Mouse (Mus musculus) kidney, embryonic 16.5 days (tissue): ENCODE results near the gene Ptar1. TPM values are rescaled to one million over a fixed set of nuclear protein-coding genes. Genes with fewer than 3 reads are reported as not detected.
A peak's percentile ranks its signal among the peaks of the same experiment; 100 is the strongest.

Experiments
- ATAC-seq: fragments of 200-750 bp; cut with Nextera tagmentation; 2 replicates; pipeline ENCODE4 v1.8.0; 2017; ENCODE audit warnings: moderate TSS enrichment; ENCODE audit not compliant: low FRiP score, low TSS enrichment
- H3K27ac ChIP-seq: fragments of 300-500 bp; sonication (generic); 2 replicates; pipeline ENCODE4 v1.5.1; 2014; ENCODE audit warnings: low read length
- H3K27me3 ChIP-seq: fragments of 300-500 bp; sonication (generic); 2 replicates; pipeline ENCODE4 v1.6.1; 2014; ENCODE audit warnings: low read length, control low read depth, mixed read lengths; ENCODE audit not compliant: insufficient read depth
- H3K36me3 ChIP-seq: fragments of 300-500 bp; sonication (generic); 2 replicates; pipeline ENCODE4 v1.6.1; 2014; ENCODE audit warnings: low read length, control low read depth, mixed read lengths; ENCODE audit not compliant: insufficient read depth
- H3K4me1 ChIP-seq: fragments of 300-500 bp; sonication (generic); 2 replicates; pipeline ENCODE4 v1.6.1; 2014; ENCODE audit warnings: low read length, control low read depth, mixed read lengths; ENCODE audit not compliant: insufficient read depth
- H3K4me2 ChIP-seq: fragments of 300-500 bp; sonication (generic); replicated peaks from 2 replicates; pipeline ENCODE4 v1.6.1; 2014; ENCODE audit warnings: low read depth, low read length
- H3K4me3 ChIP-seq: fragments of 300-500 bp; sonication (generic); 2 replicates; pipeline ENCODE4 v1.5.1; 2014; ENCODE audit warnings: mild to moderate bottlenecking, low read length
- H3K9ac ChIP-seq: fragments of 300-500 bp; sonication (generic); replicated peaks from 2 replicates; pipeline ENCODE4 v1.6.1; 2014; ENCODE audit warnings: low read length
- H3K9me3 ChIP-seq: fragments of 300-500 bp; sonication (generic); 2 replicates; pipeline ENCODE4 v1.6.1; 2016; ENCODE audit warnings: low read length, control low read depth
- WGBS: fragments of 180-500 bp; shearing (Covaris S2); extraction: QIAGEN DNeasy Blood & Tissue Kit; methylation state at CpG from one replicate; pipeline ENCODE4 v1.1.7; 2014; 5-methylcytosine and 5-hydroxymethylcytosine counted together
- polyA plus RNA-seq: library from polyadenylated mRNA; unstranded; fragments of >200 nt; fragmentation: Nextera tagmentation; extraction: Ambion mirVana; gene quantifications from 2 replicates; pipeline ENCODE4 v1.2.1, GENCODE M21; 2015

Gene Ptar1
- polyA plus RNA-seq, 1 experiment from 2014 or later = 6.6 TPM

- WGBS = 78% methylated on average over 7 of the region's 7 CpGs
Observed at GRCm38 (mm10) chr19:23771971-23772370, 84.7 kb downstream of the Ptar1 start.

DNA sequence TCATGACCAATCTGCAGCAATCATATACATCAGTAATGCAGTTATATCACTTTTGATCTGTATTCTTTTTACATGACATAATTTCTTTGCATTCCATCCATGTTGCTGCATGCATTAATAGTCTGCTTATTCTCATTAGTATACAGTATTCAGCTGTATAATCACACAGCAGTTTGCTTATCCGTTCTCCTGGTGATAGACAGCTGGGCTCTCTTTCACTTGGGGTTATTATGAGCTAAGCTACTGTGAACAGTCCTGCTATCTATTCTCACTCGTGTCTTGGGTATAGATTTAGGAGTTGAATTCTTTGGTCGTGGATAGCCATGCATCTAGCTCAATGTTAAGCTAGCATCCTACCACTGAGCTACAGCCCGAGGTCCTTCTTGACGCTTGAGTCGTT, 88.1 kb downstream of the Ptar1 start:
- Histone ChIP-seq H3K36me3 (no peaks in the 10 kb centered on the region), H3K27ac (no peak overlapping the region), H3K9me3 (no peaks in the 10 kb centered on the region), H3K9ac (no peak overlapping the region), H3K4me3 (no peak overlapping the region), H3K4me1 (peaks cover 6% of the 10 kb centered on the region; the same call in 1 of the 2 replicates), H3K4me2 (no peak overlapping the region), H3K27me3 (no peaks in the 10 kb centered on the region)
- no peak for ATAC-seq
- WGBS = 81% methylated on average over 6 of the region's 6 CpGs

More at GRCm38 (mm10) chr19:23771971-23772370, 84.7 kb downstream of the Ptar1 start:
- H3K4me2 ChIP-seq = no peak overlapping the region
- H3K27ac ChIP-seq = no peak overlapping the region
- no peaks in the 10 kb centered on the region for H3K4me1 ChIP-seq
- no peaks in the 10 kb centered on the region for H3K27me3 ChIP-seq
- H3K36me3 ChIP-seq = no peaks in the 10 kb centered on the region
- no peak overlapping the region for H3K9ac ChIP-seq
- no peak overlapping the region for H3K4me3 ChIP-seq
- no peak for ATAC-seq
- no peaks in the 10 kb centered on the region for H3K9me3 ChIP-seq

- H3K27ac ChIP-seq = no peak overlapping the region
- H3K4me1 ChIP-seq = peaks cover 10% of the 10 kb centered on the region; the same call in 1 of the 2 replicates
- H3K4me3 ChIP-seq = no peak overlapping the region
- H3K9ac ChIP-seq = no peak overlapping the region
- H3K9me3 ChIP-seq = no peaks in the 10 kb centered on the region
- no peaks in the 10 kb centered on the region for H3K36me3 ChIP-seq
- no peaks in the 10 kb centered on the region for H3K27me3 ChIP-seq
- H3K4me2 ChIP-seq = no peak overlapping the region
- peak; percentile 37; the same call in 1 of the 2 replicates for ATAC-seq
Observed at GRCm38 (mm10) chr19:23779130-23779529, 91.9 kb downstream of the Ptar1 start.

DNA sequence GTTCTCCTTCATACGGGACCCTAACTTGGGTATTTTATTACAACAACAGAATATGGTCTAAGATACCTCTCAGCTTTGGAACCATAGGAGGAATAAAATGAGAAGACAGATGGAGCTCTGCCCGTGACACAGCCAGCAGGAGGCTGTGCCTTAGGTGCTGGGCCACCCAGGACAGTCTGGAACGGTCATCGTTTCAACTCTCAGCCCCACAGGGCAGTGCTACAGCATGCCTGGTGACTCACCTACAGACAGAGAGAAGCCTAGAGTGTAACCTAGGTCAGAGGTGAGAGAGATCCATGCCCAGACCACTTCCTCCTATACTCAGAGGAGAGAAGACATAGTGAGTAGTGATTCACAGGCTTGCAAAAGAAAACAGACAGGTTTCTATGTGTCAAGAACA, 92.9 kb downstream of the Ptar1 start:
- no peak overlapping the region for H3K9ac ChIP-seq
- WGBS = 84% methylated on average over 4 of the region's 4 CpGs
- H3K27ac ChIP-seq = no peak overlapping the region
- no peak overlapping the region for H3K4me2 ChIP-seq
- peaks cover 10% of the 10 kb centered on the region; the same call in 1 of the 2 replicates for H3K4me1 ChIP-seq
- no peaks in the 10 kb centered on the region for H3K36me3 ChIP-seq
- H3K9me3 ChIP-seq = no peaks in the 10 kb centered on the region
- no peak for ATAC-seq
- H3K27me3 ChIP-seq = no peaks in the 10 kb centered on the region
- H3K4me3 ChIP-seq = no peak overlapping the region

Other genes starting within 250 kb of the Ptar1 start
- 1.4 and 1.5 TPM in 2 replicates for gene Mamdc2, start 239.0 kb upstream of the Ptar1 start, polyA plus RNA-seq
- gene 1700028P14Rik, start 34.6 kb upstream of the Ptar1 start, polyA plus RNA-seq = 0.41 and 0.44 TPM in 2 replicates
- 0.91 and 1.1 TPM in 2 replicates for gene Apba1, start 71.5 kb downstream of the Ptar1 start, polyA plus RNA-seq